20 mouse cellular contexts compared by ENCODE assay signal in the genomic region with DNA sequence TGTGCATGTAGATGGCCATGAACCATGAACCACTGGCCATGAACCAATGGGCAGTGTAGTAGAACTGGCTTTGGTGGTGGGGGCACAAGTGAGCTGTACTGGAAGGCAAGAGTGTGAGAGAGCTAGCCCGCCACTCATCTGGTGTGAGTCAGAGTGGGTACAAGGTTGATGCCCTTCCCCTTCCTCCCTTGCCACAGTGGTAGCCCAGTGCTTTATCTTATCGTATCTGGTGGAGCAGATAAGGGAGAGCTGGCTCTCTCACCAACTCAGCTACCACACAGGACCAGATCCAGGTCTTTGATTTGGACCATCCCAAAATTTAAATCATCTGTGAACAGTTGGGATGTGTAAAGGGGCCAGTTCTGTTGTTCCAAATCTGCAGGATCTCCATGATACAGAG.
"Had no signal": no experiment of that assay in that cellular context is flagged by ENCODE, and none has a peak within 500 bp of the region (broad histone marks: within the 10 kb centered on the region; RNA-seq: fewer than 3 reads in every experiment).

No protein-coding gene starts in this region.

- ATAC-seq: intestine, postnatal 0 days; midbrain, embryonic 15.5 days had no signal

- H3K27ac ChIP-seq: kidney, postnatal 0 days; limb, embryonic 12.5 days; limb, embryonic 15.5 days; liver, embryonic 13.5 days; midbrain, embryonic 10.5 days; midbrain, embryonic 15.5 days; neural tube, embryonic 13.5 days; stomach, embryonic 15.5 days had no signal

- H3K4me2 ChIP-seq: limb, embryonic 12.5 days; limb, embryonic 15.5 days; liver, embryonic 13.5 days; midbrain, embryonic 15.5 days; neural tube, embryonic 13.5 days; stomach, embryonic 15.5 days had no signal

- H3K36me3 ChIP-seq: limb, embryonic 12.5 days; limb, embryonic 15.5 days; liver, embryonic 13.5 days; midbrain, embryonic 10.5 days; midbrain, embryonic 15.5 days; neural tube, embryonic 13.5 days; stomach, embryonic 15.5 days had no signal

- H3K27me3 ChIP-seq: limb, embryonic 12.5 days; limb, embryonic 15.5 days; liver, embryonic 13.5 days; midbrain, embryonic 15.5 days; neural tube, embryonic 13.5 days; stomach, embryonic 15.5 days had no signal

- H3K4me3 ChIP-seq: limb, embryonic 12.5 days; limb, embryonic 15.5 days; liver, embryonic 13.5 days; midbrain, embryonic 10.5 days; midbrain, embryonic 15.5 days; myocyte; neural tube, embryonic 13.5 days; stomach, embryonic 15.5 days had no signal

- H3K4me1 ChIP-seq: limb, embryonic 12.5 days; limb, embryonic 15.5 days; stomach, embryonic 15.5 days had no signal

- DNase-seq: kidney, adult 2 months; kidney, postnatal 25 days; left cerebral cortex, postnatal 4 days; liver, embryonic 13.5 days; lung, adult 2 months; lung, postnatal 14 days; lung, postnatal 4 days; retina, postnatal 1 day; right cerebral cortex, postnatal 25 days; spleen, adult 18-20 months; thymus, postnatal 25 days had no signal

- H3K9me3 ChIP-seq: limb, embryonic 12.5 days; limb, embryonic 15.5 days; liver, embryonic 13.5 days; midbrain, embryonic 10.5 days; midbrain, embryonic 15.5 days; neural tube, embryonic 13.5 days; stomach, embryonic 15.5 days had no signal

- H3K9ac ChIP-seq: limb, embryonic 12.5 days; limb, embryonic 15.5 days; liver, embryonic 13.5 days; midbrain, embryonic 15.5 days; neural tube, embryonic 13.5 days; stomach, embryonic 15.5 days had no signal
